Mouse (Mus musculus) intestine, embryonic 15.5 days (tissue): ENCODE results near the gene Cntnap1. TPM values are rescaled to one million over a fixed set of nuclear protein-coding genes. Genes with fewer than 3 reads are reported as not detected.

Experiments
- ATAC-seq: fragments of 200-750 bp; cut with Nextera tagmentation; 2 replicates; pipeline ENCODE4 v1.8.0; 2017; ENCODE audit warnings: moderate TSS enrichment, moderate library complexity
- H3K27ac ChIP-seq: fragments of 300-500 bp; sonication (generic); 2 replicates; pipeline ENCODE4 v1.5.1; 2015; ENCODE audit warnings: mild to moderate bottlenecking, inconsistent platforms
- H3K27me3 ChIP-seq: fragments of 300-500 bp; sonication (generic); replicated peaks from 2 replicates; pipeline ENCODE4 v1.6.1; 2015; ENCODE audit warnings: inconsistent platforms
- H3K36me3 ChIP-seq: fragments of 300-500 bp; sonication (generic); 2 replicates; pipeline ENCODE4 v1.6.1; 2015; ENCODE audit warnings: inconsistent platforms
- H3K4me1 ChIP-seq: fragments of 300-500 bp; sonication (generic); replicated peaks from 2 replicates; pipeline ENCODE4 v1.6.1; 2015; ENCODE audit warnings: inconsistent platforms
- H3K4me2 ChIP-seq: fragments of 300-500 bp; sonication (generic); replicated peaks from 2 replicates; pipeline ENCODE4 v1.6.1; 2015; ENCODE audit warnings: mild to moderate bottlenecking, inconsistent platforms
- H3K4me3 ChIP-seq: fragments of 300-500 bp; sonication (generic); replicated peaks from 2 replicates; pipeline ENCODE4 v1.5.1; 2015; ENCODE audit warnings: inconsistent platforms
- H3K9ac ChIP-seq: fragments of 300-500 bp; sonication (generic); 2 replicates; pipeline ENCODE4 v1.6.1; 2015; ENCODE audit warnings: inconsistent platforms
- H3K9me3 ChIP-seq: fragments of 300-500 bp; sonication (generic); 2 replicates; pipeline ENCODE4 v1.6.1; 2016; ENCODE audit warnings: inconsistent platforms
- WGBS: fragments of 180-500 bp; shearing (Covaris S2); methylation state at CpG from one replicate; pipeline ENCODE4 v1.1.7; 2015; 5-methylcytosine and 5-hydroxymethylcytosine counted together
- polyA plus RNA-seq: library from polyadenylated mRNA; unstranded; fragments of >200 nt; fragmentation: Nextera tagmentation; extraction: Ambion mirVana; gene quantifications from 2 replicates; pipeline ENCODE4 v1.2.1, GENCODE M21; 2015

Cntnap1 gene
- polyA plus RNA-seq, 1 experiment from 2014 or later: 0.82 TPM

GRCm38 (mm10) chr11:101184984-101185383 lies 14.7 kb downstream of the Cntnap1 start:
- no peak overlapping the region for H3K4me2 ChIP-seq
- 88% methylated on average over 12 of the region's 12 CpGs for WGBS

GRCm38 (mm10) chr11:101185441-101185840 lies 15.1 kb downstream of the Cntnap1 start:
- no peak overlapping the region for H3K27ac ChIP-seq
- no peak overlapping the region for H3K9ac ChIP-seq
- WGBS: 89% methylated on average over 4 of the region's 4 CpGs
- no peak overlapping the region for H3K4me3 ChIP-seq
- H3K36me3 ChIP-seq: no peaks in the 10 kb centered on the region
- ATAC-seq: no peak
- no peak overlapping the region for H3K4me2 ChIP-seq
- H3K9me3 ChIP-seq: no peaks in the 10 kb centered on the region
- H3K4me1 ChIP-seq: peaks cover 16% of the 10 kb centered on the region
- no peaks in the 10 kb centered on the region for H3K27me3 ChIP-seq

More at GRCm38 (mm10) chr11:101184984-101185383, 14.7 kb downstream of the Cntnap1 start:
- H3K9ac ChIP-seq: no peak overlapping the region
- no peaks in the 10 kb centered on the region for H3K9me3 ChIP-seq
- H3K27ac ChIP-seq: no peak overlapping the region
- H3K4me3 ChIP-seq: no peak overlapping the region
- peaks cover 11% of the 10 kb centered on the region for H3K4me1 ChIP-seq
- ATAC-seq: no peak
- H3K27me3 ChIP-seq: no peaks in the 10 kb centered on the region
- no peaks in the 10 kb centered on the region for H3K36me3 ChIP-seq

DNA sequence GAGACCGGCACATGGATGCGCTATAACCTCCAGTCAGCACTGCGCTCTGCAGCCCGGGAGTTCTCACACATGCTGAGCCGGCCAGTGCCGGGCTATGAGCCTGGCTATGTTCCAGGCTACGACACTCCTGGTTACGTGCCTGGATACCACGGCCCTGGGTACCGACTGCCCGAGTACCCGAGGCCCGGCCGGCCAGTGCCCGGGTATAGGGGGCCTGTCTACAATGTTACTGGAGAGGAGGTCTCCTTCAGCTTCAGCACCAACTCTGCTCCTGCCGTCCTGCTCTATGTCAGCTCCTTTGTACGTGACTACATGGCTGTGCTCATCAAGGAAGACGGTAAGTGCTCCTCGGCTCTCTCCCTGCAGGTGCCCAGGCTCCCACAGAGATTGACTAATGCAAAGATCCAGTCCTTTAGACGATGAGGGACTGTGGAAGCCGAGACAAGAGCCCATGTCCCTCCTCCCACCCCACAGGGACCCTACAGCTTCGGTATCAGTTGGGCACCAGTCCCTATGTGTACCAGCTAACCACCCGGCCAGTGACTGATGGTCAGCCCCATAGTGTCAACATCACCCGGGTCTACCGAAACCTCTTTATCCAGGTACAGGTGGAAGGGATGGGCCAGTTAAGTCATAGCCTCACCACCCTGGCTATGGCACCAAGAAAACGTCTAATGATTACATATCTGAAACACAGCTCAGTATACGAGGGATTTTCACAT lies 16.4 kb downstream of the Cntnap1 start:
- 86% methylated on average over 27 of the region's 27 CpGs for WGBS
- no peaks in the 10 kb centered on the region for H3K27me3 ChIP-seq
- H3K36me3 ChIP-seq: no peaks in the 10 kb centered on the region
- H3K9ac ChIP-seq: no peak overlapping the region
- H3K9me3 ChIP-seq: no peaks in the 10 kb centered on the region
- no peak overlapping the region for H3K27ac ChIP-seq
- no peak for ATAC-seq
- peaks cover 26% of the 10 kb centered on the region for H3K4me1 ChIP-seq
- H3K4me2 ChIP-seq: no peak overlapping the region
- no peak overlapping the region for H3K4me3 ChIP-seq

- H3K9me3 ChIP-seq: no peaks in the 10 kb centered on the region
- H3K4me1 ChIP-seq: peaks cover 26% of the 10 kb centered on the region
- no peak overlapping the region for H3K4me2 ChIP-seq
Observed at GRCm38 (mm10) chr11:101187541-101187940, 17.2 kb downstream of the Cntnap1 start.

DNA sequence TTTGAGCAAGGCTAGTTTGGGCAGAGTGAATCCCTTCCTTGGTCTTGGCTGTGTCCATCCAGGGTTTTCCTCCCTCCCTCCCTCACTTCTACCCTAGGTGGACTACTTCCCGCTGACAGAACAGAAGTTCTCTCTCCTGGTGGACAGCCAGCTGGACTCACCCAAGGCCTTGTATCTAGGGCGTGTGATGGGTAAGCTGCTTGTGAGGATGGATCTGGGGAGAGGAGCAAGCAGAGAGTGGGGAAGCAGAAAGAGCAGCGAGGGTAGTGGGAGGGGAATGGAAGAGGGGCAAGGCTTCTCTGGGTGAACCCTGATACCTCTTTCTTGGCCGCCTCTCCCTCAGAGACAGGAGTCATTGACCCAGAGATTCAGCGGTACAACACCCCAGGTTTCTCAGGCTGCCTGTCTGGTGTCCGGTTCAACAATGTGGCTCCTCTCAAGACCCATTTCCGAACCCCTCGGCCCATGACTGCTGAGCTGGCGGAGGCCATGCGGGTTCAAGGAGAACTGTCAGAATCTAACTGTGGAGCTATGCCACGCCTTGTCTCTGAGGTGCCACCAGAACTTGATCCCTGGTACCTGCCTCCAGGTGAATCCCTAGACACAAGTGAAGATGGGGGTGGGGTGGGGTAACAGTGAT lies 18.0 kb downstream of the Cntnap1 start:
- no peak for ATAC-seq
- H3K4me1 ChIP-seq: peaks cover 26% of the 10 kb centered on the region
- H3K4me2 ChIP-seq: no peak overlapping the region
- peak overlapping the region; percentile 91 for H3K27ac ChIP-seq
- no peaks in the 10 kb centered on the region for H3K27me3 ChIP-seq
- no peak overlapping the region for H3K4me3 ChIP-seq
- H3K9ac ChIP-seq: no peak overlapping the region
- H3K9me3 ChIP-seq: no peaks in the 10 kb centered on the region
- WGBS: 82% methylated on average over 11 of the region's 11 CpGs
- no peaks in the 10 kb centered on the region for H3K36me3 ChIP-seq

More at GRCm38 (mm10) chr11:101187541-101187940, 17.2 kb downstream of the Cntnap1 start:
- Histone ChIP-seq H3K4me3 (no peak overlapping the region), H3K36me3 (no peaks in the 10 kb centered on the region), H3K27ac (no peak overlapping the region), H3K27me3 (no peaks in the 10 kb centered on the region), H3K9ac (no peak overlapping the region)
- ATAC-seq: no peak
- WGBS: 91% methylated on average over 5 of the region's 5 CpGs

- Histone ChIP-seq H3K9me3 (no peaks in the 10 kb centered on the region), H3K4me3 (no peak overlapping the region), H3K4me2 (peak overlapping the region; percentile 22), H3K9ac (no peak overlapping the region), H3K4me1 (peaks cover 26% of the 10 kb centered on the region), H3K36me3 (0 out of 2 replicates have a peak, but pooled peaks cover 6% of the 10 kb centered on the region), H3K27ac (peak overlapping the region; percentile 91), H3K27me3 (no peaks in the 10 kb centered on the region)
- peak; percentile 88 for ATAC-seq
- WGBS: 18% methylated on average over 6 of the region's 6 CpGs
Observed at GRCm38 (mm10) chr11:101189495-101190180, 19.3 kb downstream of the Cntnap1 start.

GRCm38 (mm10) chr11:101190181-101190912 lies 20.0 kb downstream of the Cntnap1 start:
- Histone ChIP-seq H3K27me3 (no peaks in the 10 kb centered on the region), H3K4me2 (peak overlapping the region; percentile 22; the same call in 1 of the 2 replicates), H3K36me3 (0 out of 2 replicates have a peak, but pooled peaks cover 6% of the 10 kb centered on the region), H3K9me3 (no peaks in the 10 kb centered on the region), H3K9ac (no peak overlapping the region), H3K4me3 (no peak overlapping the region), H3K27ac (peak overlapping the region; percentile 91), H3K4me1 (peaks cover 26% of the 10 kb centered on the region)
- ATAC-seq: peak; percentile 54
- 48% methylated on average over 8 of the region's 8 CpGs for WGBS

- no peak overlapping the region for H3K4me3 ChIP-seq
- H3K9me3 ChIP-seq: no peaks in the 10 kb centered on the region
- H3K36me3 ChIP-seq: 0 out of 2 replicates have a peak, but pooled peaks cover 6% of the 10 kb centered on the region
- no peak for ATAC-seq
- peaks cover 26% of the 10 kb centered on the region for H3K4me1 ChIP-seq
- no peaks in the 10 kb centered on the region for H3K27me3 ChIP-seq
- peak overlapping the region; percentile 91 for H3K27ac ChIP-seq
- no peak overlapping the region for H3K4me2 ChIP-seq
- H3K9ac ChIP-seq: no peak overlapping the region
- 58% methylated on average over 17 of the region's 17 CpGs for WGBS
Observed at GRCm38 (mm10) chr11:101190913-101191907, 20.9 kb downstream of the Cntnap1 start.

DNA sequence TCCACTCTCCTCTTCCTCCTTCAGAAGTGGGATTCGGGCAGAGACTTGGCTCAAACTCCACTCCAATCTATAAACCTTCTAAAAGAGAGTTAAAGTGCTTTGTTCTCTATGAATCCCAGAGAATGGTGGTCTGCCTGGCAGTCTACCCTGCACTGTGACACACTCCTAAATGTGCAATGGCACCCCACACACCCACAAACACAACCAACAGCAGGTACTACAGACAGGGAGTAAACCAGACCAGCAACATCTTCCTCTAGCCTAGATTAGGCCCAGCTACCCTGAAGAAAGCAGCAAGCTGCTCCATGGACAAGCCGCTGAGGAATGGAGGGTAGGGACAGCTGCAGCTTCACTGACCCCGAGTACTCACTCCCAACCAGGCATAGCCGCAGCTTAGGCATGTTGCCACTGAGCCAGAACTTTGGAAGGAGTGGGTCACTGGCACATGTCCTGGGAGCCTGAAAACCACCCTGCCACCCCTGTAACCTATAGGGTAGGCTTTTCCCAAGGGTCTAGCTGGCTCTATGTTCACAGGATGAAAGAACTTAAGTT lies 21.7 kb downstream of the Cntnap1 start:
- Histone ChIP-seq H3K4me2 (no peak overlapping the region), H3K36me3 (peaks cover 12% of the 10 kb centered on the region; the same call in 1 of the 2 replicates), H3K27ac (no peak overlapping the region), H3K9ac (no peak overlapping the region), H3K27me3 (no peaks in the 10 kb centered on the region), H3K4me3 (no peak overlapping the region), H3K4me1 (peaks cover 26% of the 10 kb centered on the region), H3K9me3 (no peaks in the 10 kb centered on the region)
- 79% methylated on average over 4 of the region's 4 CpGs for WGBS
- ATAC-seq: no peak

- Histone ChIP-seq H3K36me3 (peaks cover 16% of the 10 kb centered on the region), H3K27me3 (no peaks in the 10 kb centered on the region), H3K4me3 (no peak overlapping the region), H3K27ac (no peak overlapping the region), H3K9ac (no peak overlapping the region), H3K4me2 (no peak overlapping the region), H3K4me1 (peaks cover 26% of the 10 kb centered on the region), H3K9me3 (no peaks in the 10 kb centered on the region)
- WGBS: 90% methylated on average over 6 of the region's 6 CpGs
- ATAC-seq: no peak
Observed at GRCm38 (mm10) chr11:101192646-101193045, 22.3 kb downstream of the Cntnap1 start.

DNA sequence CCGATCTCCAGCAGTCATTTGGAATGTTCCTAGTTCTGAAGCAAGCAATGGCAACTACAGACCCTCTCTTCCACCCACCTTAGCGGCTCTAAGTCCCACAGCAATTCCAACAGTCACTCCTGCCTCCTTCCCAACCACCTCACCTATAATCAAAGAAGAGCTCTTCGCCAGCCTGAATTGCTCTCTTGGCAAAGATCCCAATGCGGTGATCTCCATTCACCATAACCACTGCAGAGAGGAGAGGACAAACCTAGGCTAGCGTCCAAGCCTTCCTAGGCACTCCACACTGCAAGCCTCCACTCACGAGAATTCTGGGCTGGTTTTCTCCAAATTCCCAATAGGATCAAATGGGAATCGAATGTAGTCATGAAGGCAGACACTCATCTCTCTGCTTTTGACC lies 22.8 kb downstream of the Cntnap1 start:
- Histone ChIP-seq H3K4me1 (peaks cover 26% of the 10 kb centered on the region), H3K4me2 (no peak overlapping the region), H3K9ac (no peak overlapping the region), H3K9me3 (no peaks in the 10 kb centered on the region), H3K4me3 (no peak overlapping the region), H3K36me3 (peaks cover 20% of the 10 kb centered on the region), H3K27ac (no peak overlapping the region), H3K27me3 (no peaks in the 10 kb centered on the region)
- ATAC-seq: no peak
- 90% methylated on average over 7 of the region's 7 CpGs for WGBS
